Mouse (Mus musculus): ENCODE results near the gene Caprin1.

Caprin1 gene

DNA sequence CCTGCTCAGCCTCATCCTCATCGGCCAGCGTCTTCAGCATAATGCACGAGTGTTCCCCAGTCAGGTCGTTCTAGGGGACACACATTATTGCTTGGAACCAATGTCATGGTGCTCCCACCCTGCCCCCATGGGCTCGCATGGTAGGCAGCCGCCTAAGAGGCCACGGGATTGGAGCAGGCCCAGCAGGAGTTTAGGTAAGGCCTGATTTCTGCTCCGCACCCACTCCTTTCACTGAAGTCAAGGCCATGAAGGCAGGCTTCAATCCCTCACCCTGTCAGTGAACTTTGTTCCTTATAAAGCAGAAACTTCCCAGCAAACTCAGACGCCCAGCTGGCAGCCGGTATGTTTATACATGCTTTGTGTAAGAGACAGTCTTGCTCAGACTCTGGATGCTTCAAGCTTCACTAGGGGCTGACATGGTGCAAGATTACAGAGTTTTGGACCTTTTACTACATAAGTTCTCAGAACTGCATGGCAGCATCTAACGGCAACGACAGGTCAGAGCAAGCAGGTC is 69.4 kb downstream of the Caprin1 start:
- Histone ChIP-seq H3K36me3 (ENCODE audit: control insufficient read depth, insufficient read depth, low read length, poor library complexity, severe bottlenecking) (peaks cover 5% of the 10 kb centered on the region; the same call in 1 of the 2 replicates), H3K27me3 (ENCODE audit: control insufficient read depth, insufficient read depth, low read length, poor library complexity, severe bottlenecking) (no peaks in the 10 kb centered on the region)
- DNase-seq (ENCODE audit: low read depth, low spot score), result no peak

DNA sequence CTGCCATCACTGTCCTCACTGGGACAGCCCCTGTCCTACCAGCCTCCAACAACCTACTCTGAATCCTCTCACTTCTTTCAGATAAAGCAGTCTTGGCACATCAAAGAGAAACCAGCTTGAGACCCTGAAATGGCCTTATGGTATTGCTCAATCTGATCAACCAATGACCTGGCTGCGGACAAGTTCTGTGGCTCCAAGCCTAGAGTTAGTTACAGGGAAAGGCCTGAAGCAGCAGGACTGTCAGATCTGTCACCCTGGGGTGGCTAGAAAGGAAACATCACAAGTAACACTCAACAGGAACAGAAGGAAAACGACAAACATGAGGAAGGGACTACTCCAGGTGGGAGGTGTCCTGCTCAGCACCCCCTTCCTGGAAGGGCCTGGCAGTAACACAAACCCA is 72.9 kb downstream of the Caprin1 start:
- Histone ChIP-seq H3K36me3 (ENCODE audit: control insufficient read depth, insufficient read depth, low read length, poor library complexity, severe bottlenecking) (peaks cover 5% of the 10 kb centered on the region; the same call in 1 of the 2 replicates), H3K27me3 (ENCODE audit: control insufficient read depth, insufficient read depth, low read length, poor library complexity, severe bottlenecking) (no peaks in the 10 kb centered on the region)
- no peak for DNase-seq (ENCODE audit: low read depth, low spot score)

DNA sequence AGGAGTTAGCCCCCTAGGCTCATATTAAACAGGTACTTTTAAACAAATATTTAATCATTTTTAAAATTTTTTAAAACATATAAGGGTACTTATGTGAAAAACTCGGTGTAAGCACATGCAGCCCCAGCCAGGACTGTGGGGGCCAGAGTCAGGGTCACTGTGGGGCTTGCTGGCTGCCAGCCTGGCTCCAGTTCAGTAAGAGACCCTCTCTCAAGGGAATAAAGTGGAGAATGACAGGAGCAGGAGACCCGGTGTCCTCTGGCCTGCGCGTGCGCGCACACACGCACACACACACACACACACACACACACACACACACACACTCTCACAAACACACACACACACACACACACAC is 78.2 kb downstream of the Caprin1 start:
- no peak for DNase-seq (ENCODE audit: low read depth, low spot score)
- H3K27me3 ChIP-seq (ENCODE audit: control insufficient read depth, insufficient read depth, low read length, poor library complexity, severe bottlenecking), result no peaks in the 10 kb centered on the region

DNA sequence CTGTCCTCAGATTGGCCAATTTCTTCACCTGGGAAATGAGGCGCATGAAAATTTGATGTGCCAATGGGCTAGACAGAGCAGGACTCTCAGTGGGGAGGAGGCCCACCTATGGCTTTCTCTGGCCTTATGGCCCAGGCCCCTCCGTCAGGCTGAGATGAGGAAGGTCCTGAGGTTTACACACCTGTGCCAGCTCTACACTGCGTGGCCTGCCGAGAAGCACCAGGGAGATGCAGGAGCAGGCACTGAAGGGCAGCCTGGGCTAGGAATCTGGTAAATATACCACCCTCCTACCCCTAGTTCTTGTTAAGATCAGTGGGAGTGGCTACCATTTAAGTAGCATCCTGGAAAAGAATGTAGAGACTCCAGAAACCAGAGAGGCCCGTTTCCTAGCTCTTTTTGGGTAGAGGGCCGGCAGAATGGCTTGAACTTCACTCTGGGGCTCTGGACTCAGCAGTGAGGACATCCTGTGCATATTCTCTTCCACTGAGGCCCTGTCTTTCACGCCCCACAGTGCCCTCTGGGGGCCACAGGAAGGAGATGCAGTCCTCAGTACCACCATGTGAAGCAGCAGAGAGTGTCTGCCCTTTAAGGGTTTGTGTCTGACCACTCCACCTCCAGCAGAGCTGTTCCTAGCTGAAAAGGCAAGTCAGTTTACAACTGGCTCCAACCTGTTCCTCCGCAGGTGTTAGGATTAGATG is 78.7 kb downstream of the Caprin1 start:
- no peaks in the 10 kb centered on the region for H3K27me3 ChIP-seq (ENCODE audit: control insufficient read depth, insufficient read depth, low read length, poor library complexity, severe bottlenecking)
- peaks cover 3% of the 10 kb centered on the region; the same call in 1 of the 2 replicates for H3K36me3 ChIP-seq (ENCODE audit: control insufficient read depth, insufficient read depth, low read length, poor library complexity, severe bottlenecking)
- peak; percentile 81 for DNase-seq (ENCODE audit: low read depth, low spot score)

More for the DNA sequence above, 78.2 kb downstream of the Caprin1 start:
- H3K36me3 ChIP-seq (ENCODE audit: control insufficient read depth, insufficient read depth, low read length, poor library complexity, severe bottlenecking), result peaks cover 3% of the 10 kb centered on the region; the same call in 1 of the 2 replicates

DNA sequence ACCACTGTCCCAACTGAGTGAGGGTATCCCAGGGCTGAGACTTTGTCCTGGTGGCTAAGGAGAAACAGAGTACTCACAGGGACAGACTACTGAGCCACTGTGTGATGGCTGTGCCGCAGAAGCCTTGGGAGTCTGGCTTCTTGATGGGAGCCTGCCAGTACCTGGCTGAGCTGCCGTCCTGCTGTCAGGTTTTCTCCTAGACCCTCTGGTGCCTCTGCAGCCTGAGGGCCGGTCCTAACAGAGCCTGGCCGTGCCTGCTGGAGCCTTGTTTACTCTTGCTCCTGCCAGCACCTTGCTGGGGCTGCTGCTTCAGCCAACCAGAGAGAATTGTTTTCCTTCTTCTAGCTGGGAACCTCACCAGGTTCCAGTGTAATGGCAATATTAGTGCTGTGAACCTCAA is 83.0 kb downstream of the Caprin1 start:
- no peak for DNase-seq (ENCODE audit: low read depth, low spot score)
- Histone ChIP-seq H3K36me3 (ENCODE audit: control insufficient read depth, insufficient read depth, low read length, poor library complexity, severe bottlenecking) (no peaks in the 10 kb centered on the region; the same call in 1 of the 2 replicates), H3K27me3 (ENCODE audit: control insufficient read depth, insufficient read depth, low read length, poor library complexity, severe bottlenecking) (no peaks in the 10 kb centered on the region)

DNA sequence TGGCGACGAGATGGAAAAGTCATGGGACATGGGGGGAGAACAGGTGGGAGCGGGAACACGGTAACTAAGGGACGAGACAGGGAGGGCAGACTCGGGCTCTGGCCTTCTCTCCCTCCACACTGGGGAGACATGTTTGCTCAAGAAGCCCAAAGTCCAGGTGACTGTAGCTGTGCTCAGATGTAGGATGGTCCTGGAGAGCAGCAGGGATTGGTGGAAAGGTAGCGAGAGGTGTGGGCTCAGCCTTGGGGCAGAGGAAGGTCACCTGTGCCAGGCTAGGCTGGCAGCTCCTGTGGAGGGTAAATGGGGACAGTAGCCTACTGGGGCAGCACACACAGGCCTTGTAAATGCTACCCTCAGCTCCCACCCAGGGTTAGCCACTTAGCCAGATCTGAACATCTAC is 83.6 kb downstream of the Caprin1 start:
- no peak for DNase-seq (ENCODE audit: low read depth, low spot score)
- H3K27me3 ChIP-seq (ENCODE audit: control insufficient read depth, insufficient read depth, low read length, poor library complexity, severe bottlenecking), result no peaks in the 10 kb centered on the region
- no peaks in the 10 kb centered on the region; the same call in 1 of the 2 replicates for H3K36me3 ChIP-seq (ENCODE audit: control insufficient read depth, insufficient read depth, low read length, poor library complexity, severe bottlenecking)
